Mouse (Mus musculus): ENCODE results near the gene Smgc. TPM values are rescaled to one million over a fixed set of nuclear protein-coding genes. Genes with fewer than 3 reads are reported as not detected.
"Not testable (repeated sequence)": the region's sequence is repeated elsewhere in the genome, so short reads cannot be mapped to it uniquely, and the experiment has no call there.

Smgc gene
- polyA plus RNA-seq (2015; fragmentation: Nextera tagmentation; extraction: Ambion mirVana): 0.12 TPM in 1 of 2 replicates, not detected in the other

GRCm38 (mm10) chr15:91837965-91838364 lies at the start of gene Smgc:
Gene Smgc (plus strand): TSS chr15:91838265.
- no peak for DNase-seq (ENCODE audit: low spot score)

GRCm38 (mm10) chr15:91788338-91788737 lies 49.7 kb upstream of the Smgc start:
- no peak for DNase-seq (ENCODE audit: low spot score)

GRCm38 (mm10) chr15:91806463-91806862 lies 31.6 kb upstream of the Smgc start:
- no peak for DNase-seq (ENCODE audit: low spot score)

GRCm38 (mm10) chr15:91835319-91835718 lies 2.7 kb upstream of the Smgc start:
- no peak for DNase-seq (ENCODE audit: low spot score)

GRCm38 (mm10) chr15:91864130-91864529 lies 26.1 kb downstream of the Smgc start:
- not testable (repeated sequence) for DNase-seq (ENCODE audit: low spot score)

GRCm38 (mm10) chr15:91900245-91900644 lies 62.2 kb downstream of the Smgc start:
- peak; percentile 3 for DNase-seq (ENCODE audit: low spot score)

- not testable (repeated sequence) for DNase-seq (ENCODE audit: low spot score)
These were observed 69.0 kb downstream of the Smgc start for GRCm38 (mm10) chr15:91907046-91907445.

Other genes starting within 250 kb of the Smgc start
- 0.92 and 1.1 TPM in 2 replicates for gene Lrrk2, start 165.1 kb upstream of the Smgc start, polyA plus RNA-seq (2015; fragmentation: Nextera tagmentation; extraction: Ambion mirVana)
- gene Cntn1, start 212.9 kb downstream of the Smgc start, polyA plus RNA-seq (2015; fragmentation: Nextera tagmentation; extraction: Ambion mirVana): 0.28 and 0.34 TPM in 2 replicates